Mouse (Mus musculus) fat pad, adult 2 months (tissue): ENCODE results near the gene Prpf6.

Experiments used
- DNase-seq: peaks from one replicate; pipeline ENCODE4 v3.0.0-alpha.2; 2011; ENCODE audit warnings: low read depth, low spot score; ENCODE audit errors: extremely low read depth

Gene Prpf6

GRCm38 (mm10) chr2:181657441-181657840 lies 65.8 kb downstream of the Prpf6 start:
- no peak for DNase-seq

GRCm38 (mm10) chr2:181658528-181658927 lies 66.9 kb downstream of the Prpf6 start:
- no peak for DNase-seq

- no peak for DNase-seq
These were observed 67.4 kb downstream of the Prpf6 start for GRCm38 (mm10) chr2:181658930-181659555.

- DNase-seq: no peak
These were observed 68.0 kb downstream of the Prpf6 start for GRCm38 (mm10) chr2:181659609-181660055.

GRCm38 (mm10) chr2:181662620-181663297 lies 71.1 kb downstream of the Prpf6 start:
- no peak for DNase-seq

DNA sequence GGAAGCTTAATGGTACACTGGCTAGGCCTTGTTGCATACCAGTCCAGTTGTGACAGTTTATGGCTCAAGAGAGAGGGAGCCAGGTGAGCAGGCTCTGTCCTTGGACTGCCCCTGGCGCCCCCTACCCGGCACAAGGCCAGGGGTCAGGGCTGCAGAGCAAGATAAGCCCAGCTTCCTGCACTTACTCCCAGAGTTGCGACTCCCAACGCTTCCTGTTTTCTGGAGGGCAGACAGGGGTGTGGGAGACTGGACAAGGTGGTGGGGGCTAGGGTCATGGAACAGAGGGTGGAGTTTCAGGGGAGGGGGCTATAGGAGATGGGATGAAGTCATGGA lies 71.6 kb downstream of the Prpf6 start:
- DNase-seq: no peak

GRCm38 (mm10) chr2:181670285-181670912 lies 78.7 kb downstream of the Prpf6 start:
- DNase-seq: no peak

GRCm38 (mm10) chr2:181670913-181671311 lies 79.2 kb downstream of the Prpf6 start:
- no peak for DNase-seq

DNA sequence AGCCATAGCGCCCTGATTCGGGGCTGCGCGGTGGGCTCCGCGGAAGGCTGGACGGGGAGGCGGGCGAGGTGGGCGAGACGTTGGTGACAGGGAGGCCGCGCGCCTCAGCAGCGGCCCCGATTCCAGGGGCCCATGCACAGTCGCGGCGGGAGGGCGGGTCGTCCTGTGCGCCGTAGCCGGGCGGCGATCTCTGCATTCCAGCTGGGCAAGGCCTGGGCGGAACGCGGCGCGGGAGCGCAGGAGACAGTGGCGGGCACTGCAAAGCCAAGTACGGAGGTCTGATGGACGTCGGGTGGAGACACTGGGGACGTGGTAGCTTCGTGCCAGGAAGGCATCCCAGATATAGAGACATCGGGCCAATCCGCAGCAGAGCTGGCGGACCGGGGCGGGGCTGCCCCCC lies 79.7 kb downstream of the Prpf6 start, which contains the start of gene Sox18:
Sox18 (minus strand) TSS at position 315 of the 400 bp plus-strand sequence.
- DNase-seq: no peak

GRCm38 (mm10) chr2:181671984-181672383 lies 80.3 kb downstream of the Prpf6 start:
- no peak for DNase-seq

DNA sequence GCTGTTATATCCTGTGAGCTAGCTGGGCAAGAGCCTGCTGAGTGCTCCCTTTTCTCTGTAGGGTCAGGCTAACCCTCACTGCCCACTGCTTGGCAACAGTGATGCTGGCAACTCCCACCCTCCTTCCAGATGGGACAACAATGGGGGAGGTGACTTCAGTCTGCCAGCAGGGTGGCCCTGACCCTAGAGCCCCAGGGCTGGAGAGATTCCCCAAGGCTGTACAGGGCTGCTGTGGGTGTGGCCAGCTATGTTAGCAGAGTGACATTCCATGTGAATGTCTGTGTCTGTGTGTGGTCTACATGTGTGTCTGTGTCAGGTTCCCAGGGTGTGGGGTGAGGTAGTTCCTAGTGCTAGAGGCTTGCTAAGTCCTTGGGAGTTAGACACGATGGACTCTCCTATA lies 81.8 kb downstream of the Prpf6 start:
- DNase-seq: no peak

GRCm38 (mm10) chr2:181674934-181675333 lies 83.3 kb downstream of the Prpf6 start:
- no peak for DNase-seq

DNA sequence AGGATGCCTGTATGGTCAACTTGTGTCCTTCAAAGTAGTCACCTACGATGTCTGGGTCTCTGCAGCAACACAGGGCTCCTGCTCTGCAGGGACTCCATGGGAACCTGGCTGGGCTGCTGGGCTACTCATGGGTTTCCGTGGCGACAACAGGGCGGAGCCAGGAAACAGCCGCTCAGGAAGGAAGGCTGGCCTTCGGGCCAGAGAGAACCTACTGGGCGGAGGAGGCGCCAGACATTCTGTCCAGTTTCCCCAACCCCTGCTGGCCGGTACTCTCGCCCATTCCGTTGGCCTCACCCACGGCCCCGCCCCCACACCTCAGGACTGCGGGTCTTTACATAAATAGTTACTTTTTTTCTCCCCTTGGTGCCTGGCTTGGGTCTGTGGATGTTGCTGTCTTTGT lies 83.8 kb downstream of the Prpf6 start:
- DNase-seq: no peak

GRCm38 (mm10) chr2:181676424-181676823 lies 84.8 kb downstream of the Prpf6 start:
- no peak for DNase-seq

- no peak for DNase-seq
These were observed 85.6 kb downstream of the Prpf6 start for GRCm38 (mm10) chr2:181677096-181677754.

- no peak for DNase-seq
These were observed 86.1 kb downstream of the Prpf6 start for GRCm38 (mm10) chr2:181677755-181678098.

DNA sequence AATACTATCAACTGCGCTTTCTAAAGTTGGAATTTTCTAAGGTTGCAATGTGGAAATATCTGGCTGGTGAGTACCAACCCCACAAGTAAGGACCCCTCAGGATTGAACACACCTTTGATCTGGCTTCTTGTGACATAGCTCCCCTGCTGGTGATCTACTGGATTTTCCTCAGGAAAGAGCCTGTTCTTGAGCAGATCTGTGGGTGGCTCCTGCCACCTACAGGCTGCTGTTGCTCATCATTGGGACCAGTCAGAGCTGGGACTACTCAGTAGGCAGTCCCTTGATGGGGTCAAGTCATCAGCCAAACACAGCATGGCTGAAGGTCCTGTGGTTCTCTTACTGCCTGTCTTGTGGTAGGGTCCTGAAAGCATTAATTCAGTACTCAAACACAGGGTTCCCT lies 87.1 kb downstream of the Prpf6 start:
- DNase-seq: no peak

DNA sequence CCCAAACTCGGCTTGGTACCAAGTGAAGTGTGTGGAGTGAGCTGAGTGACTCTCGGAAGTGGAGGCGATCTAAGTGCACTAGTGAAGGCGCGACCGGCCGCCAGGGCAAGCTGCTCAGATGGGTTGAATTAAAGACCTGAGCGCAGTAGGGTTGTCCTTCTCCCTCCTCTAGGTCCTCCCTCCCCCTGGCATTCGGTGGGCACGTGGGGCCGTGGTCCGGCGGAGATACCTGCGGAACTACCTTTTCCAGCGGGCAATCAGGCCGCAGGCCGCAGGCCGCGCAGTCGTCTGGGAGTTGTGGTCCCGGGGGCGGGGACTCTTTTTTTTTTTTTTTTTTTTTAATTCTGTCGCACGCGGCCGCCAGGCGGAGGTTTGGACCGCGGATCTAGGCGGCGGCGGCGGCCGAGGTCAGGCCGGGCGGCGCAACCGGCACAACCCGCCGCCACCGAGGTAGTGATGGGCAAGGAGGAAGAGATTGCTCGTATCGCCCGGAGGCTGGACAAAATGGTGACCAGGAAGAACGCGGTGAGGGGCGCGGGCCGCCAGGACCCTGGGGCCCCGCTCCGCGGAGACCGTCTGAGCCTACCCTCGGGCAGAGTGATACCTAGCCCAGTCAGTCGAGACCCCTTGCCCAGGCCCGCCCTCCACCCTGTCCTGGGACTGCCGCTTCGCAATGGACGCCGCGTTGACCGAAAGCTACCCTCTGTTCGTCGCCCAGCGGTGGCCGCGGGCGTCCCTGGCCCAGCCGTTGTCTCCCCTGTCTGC lies 88.5 kb downstream of the Prpf6 start, which contains the start of gene Tcea2:
Tcea2 (plus strand) TSS at position 360 of the 765 bp plus-strand sequence.
- DNase-seq: no peak

GRCm38 (mm10) chr2:181680716-181681117 lies 89.0 kb downstream of the Prpf6 start:
- DNase-seq: no peak

DNA sequence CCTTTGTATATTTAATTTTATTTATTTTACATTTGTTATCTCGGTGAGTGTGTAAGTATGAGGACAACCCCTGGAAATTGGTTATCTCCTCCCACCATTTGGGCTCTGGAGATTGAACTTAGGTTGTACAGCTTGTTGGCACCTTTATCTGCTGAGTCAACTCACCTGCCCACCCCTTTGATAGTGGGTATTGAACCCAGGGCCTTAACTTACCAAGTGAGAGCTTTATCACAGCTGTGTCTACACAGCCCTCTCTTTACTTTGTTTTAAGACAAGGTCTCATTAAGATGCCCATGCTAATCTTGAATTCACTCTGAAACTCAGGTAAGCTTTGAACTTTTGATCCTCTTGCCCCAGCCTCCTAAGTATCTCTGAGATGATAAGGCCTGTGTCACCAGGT lies 90.3 kb downstream of the Prpf6 start:
- DNase-seq: no peak

DNA sequence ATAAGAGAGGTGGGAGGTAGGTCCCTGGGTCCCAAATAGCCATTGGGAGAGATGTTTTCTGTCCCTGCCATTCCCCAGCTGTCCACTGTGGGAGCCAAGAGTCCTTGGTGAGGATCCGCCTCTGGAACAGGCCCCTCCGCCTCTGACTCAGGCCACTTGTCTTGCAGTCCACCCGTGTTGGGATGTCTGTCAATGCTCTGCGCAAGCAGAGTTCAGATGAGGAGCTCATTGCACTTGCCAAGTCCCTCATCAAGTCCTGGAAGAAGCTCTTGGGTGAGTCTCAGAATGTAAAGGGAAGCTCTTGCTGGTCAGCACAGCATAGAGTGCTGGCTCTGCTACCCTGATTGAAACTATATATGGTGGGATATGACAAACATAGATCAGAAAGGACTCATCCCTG lies 91.7 kb downstream of the Prpf6 start:
- no peak for DNase-seq
